Mouse (Mus musculus) lung, postnatal 10 days (tissue): ENCODE measurements around the gene Peli2.

Experiments
- DNase-seq: peaks from one replicate; pipeline ENCODE4 v3.0.0; 2021

Gene Peli2

GRCm38 (mm10) chr14:48126931-48127330 is 6.3 kb downstream of the Peli2 start:
- DNase-seq = no peak

DNA sequence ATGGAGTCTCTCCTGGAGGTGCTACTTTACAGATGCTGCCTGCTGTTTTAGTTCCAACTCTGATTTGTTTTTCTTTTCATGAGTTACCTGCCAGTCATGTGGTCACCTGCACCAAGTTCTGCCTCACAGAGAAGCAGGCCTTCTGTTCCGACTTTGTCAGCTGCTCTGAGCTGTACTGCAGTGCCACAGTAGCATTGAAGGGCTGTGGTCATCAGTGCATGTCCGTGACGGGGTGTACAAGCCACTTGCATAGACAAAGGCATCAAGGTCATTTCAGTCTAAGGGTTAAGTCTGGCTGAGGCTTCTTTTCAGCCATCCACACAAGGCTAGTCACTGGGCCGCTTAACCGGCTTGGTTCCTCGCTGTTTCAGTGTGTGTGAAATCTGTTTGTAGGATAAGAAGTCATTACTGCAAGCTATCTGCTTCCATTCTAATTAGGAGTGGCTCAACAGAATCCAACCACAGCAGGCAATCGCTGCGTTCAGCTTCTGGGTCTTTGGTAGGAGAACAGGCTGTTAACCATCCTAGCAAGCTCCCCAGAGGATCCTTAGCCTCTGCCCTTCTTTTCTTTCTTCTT is 7.1 kb downstream of the Peli2 start:
- DNase-seq = no peak

DNA sequence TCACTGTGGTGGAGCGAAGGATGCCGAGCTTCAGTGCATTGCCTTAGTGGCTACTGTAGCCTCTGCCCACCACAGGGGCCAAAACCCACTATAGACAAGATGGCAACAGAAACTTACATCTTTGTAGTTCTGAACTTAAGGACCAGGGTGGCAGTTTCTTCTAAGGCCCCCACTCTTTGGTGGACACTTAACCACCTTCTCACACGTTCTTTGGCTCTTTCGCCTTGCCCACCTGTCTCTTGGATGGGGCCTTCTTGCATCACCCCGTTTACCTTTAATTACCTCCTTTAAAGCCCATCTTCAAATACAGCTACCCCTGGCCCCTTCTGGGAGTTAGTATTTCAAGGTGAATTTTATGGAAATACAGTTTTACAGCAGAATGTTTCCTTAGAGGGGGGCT is 8.1 kb downstream of the Peli2 start:
- DNase-seq = no peak

DNA sequence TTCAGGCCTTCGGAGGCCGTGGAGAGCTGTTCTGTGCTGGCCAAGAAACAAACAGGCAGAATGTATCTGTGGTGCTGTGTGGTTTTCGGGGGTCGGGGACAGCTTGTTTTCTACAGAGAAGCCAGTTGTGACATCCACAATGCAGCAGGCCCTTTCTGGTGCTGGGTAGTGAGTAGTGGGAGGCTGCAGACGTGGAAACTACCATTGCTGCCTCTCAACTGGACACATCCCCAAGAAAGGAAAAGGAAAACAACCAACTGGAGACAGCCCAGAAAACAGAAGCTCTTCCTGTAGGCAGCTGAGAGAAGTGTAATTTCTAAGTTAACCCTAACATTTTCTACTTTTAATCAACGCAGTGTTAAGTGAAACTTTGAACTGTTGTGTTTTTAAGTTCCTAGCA is 9.4 kb downstream of the Peli2 start:
- DNase-seq = no peak

DNA sequence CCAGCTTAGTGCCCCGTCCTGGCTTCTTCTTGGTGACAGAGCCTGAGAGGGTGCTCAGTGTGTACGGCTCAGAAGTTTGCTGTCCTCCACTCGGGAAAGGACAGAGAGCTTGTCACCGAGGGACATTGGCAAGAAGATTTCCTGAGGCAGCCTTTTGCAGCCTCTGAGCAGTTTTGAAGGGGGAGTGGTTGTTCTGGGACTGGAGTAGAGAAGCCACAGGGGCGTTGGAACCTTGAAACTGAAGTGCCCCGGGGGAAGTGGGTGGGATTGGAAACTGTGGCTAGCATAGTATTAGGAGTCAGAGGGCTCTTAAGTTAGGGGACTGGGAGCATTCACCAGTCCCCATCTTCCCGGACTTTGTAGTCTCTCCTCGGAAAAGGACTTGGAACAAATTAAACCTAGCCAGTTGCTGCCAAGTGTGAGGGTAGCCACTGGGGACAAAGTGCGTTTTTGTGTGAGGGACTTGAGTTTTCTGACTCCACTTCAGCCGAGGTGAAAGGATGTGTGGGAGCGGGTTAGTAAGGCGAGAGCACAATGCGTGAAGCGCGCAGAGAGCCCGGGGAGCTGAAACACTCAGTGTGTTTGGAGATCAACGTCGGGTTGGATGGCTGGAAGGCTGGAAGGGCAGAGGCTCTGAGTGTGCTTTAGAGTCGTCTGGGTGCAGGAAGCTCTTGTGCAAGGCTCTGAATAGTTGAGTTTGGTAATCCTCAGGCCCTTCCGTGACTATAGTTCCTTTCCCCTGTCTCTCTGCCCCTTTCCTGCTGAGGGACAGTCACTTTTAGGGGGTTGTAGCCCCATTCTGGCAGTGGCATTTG is 10.3 kb downstream of the Peli2 start:
- peak; percentile 46 for DNase-seq

DNA sequence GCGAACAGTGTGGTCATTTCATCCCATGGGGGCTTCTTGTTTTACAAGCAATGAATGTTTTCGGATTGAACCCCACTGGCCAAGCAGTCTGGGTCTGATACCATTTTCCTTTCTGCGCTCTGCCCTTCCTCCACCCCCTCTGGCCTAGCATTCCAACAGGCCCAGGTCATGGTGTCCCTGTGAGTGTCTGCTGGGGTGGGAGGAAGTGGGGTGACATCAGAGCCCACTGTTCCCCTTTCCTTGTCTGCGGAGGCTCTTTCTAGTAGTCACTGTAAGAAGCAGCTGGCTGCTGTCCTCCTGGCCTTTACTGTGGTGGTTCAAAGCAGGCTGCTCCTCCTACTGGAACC is 10.9 kb downstream of the Peli2 start:
- DNase-seq = peak; percentile 79

DNA sequence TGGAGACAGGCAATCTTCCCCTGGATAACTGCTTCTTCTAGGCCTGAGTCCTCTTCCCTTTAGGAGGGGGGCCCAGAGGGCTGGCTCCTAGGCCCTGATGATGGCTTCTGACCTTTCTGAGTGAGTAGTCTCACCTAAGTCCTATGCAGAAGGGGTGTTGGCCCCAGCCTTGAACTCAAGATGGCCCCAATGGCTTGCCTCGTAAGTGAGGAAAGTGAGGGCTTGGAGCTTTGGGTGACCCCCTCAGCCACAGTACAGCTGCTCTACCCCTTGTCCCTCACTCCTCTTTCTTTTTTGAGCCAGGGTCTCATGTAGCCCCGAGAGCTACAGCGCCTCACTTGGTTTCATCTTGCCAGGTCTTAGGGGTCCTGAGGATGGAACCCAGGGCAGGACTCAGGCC is 11.6 kb downstream of the Peli2 start:
- DNase-seq = no peak

DNA sequence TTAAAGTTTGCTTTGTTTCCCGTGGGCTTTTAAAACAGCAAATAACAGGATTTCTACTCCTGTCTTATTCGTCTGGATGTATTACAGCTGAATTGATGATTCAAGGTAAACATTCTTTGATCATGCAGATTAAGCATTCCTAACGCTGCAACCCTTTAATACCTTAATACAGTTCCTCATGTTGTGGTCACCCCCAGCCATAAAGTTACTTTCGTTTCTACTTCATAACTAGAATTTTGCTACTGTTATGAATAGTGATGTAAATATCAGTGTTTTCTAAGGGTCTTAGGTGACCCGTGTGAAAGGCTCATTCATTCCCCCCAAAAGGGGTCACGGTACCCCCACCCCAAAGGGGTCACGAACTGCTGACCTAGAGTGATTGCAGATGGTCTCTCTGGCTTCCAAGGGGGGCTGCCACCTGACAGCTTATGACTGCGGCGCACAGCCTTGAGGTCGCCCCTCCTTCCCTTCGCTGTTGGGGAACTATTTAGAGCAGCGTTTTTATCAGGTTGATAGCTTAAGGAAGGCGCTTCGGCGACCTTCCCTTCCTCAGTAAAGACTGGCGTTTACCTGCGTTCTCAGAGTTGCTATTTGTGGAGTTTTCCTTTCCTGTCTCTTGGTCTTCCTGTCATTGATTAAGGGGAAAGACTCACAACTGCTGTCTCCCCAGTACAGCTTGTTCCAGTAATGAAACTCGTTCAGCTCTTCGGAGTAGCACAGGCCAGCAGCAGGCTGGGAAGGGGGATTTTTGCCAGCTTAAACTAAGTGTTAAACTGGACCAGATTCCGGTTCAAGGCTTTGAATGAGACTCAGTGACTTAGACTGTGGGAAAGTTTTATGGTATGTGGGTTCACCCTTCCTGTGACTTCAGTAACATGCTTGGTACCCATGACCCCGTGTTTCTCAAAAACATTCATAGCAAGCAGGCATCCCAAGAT is 12.5 kb downstream of the Peli2 start:
- DNase-seq = peak; percentile 9

GRCm38 (mm10) chr14:48134344-48134743 is 13.7 kb downstream of the Peli2 start:
- peak; percentile 68 for DNase-seq

DNA sequence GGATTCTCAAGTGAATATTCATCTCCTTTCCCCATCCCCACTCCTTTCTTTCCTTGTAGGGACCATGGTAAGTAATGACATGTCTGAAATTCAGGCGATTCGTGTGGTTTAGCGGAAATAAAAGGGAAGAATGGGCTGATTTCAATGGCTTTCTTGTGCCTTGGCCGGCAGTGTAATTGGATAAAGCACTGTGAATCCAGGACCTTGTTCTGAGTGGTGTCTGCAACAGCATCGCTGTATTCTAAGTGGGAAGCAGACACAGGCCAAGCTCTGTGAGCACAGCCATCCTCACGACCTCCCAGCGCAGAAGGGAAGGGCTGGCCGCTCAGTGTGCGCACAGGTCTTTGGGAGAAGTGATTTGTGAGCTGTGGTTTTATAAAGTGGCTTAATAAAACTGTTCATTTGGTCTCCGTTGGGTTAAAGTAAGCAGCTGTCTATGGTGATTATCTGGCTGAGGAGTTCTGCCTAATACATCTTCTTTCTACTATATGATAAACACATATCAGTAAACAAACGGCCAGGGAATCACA is 15.3 kb downstream of the Peli2 start:
- no peak for DNase-seq

GRCm38 (mm10) chr14:48137731-48138130 is 17.1 kb downstream of the Peli2 start:
- no peak for DNase-seq

DNA sequence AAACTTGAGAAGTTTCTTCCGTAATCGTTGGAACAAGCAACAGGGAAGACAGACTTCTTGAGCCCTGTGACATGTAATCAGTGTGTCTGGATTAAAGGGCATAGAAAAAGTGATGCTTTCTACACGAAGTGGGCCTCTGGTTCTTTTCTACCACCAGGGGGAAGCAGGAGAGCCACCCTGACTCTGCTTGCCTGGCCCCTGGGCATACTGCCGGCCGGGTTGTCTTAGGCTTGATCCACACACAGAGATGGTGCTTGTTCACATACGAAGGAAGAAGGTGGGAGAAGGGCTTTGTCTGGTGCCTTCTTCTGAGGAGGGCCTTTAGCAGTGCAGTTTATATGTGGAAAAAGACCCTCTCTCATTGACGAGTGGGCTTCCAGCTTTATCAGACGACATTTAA is 17.5 kb downstream of the Peli2 start:
- DNase-seq = peak; percentile 66

DNA sequence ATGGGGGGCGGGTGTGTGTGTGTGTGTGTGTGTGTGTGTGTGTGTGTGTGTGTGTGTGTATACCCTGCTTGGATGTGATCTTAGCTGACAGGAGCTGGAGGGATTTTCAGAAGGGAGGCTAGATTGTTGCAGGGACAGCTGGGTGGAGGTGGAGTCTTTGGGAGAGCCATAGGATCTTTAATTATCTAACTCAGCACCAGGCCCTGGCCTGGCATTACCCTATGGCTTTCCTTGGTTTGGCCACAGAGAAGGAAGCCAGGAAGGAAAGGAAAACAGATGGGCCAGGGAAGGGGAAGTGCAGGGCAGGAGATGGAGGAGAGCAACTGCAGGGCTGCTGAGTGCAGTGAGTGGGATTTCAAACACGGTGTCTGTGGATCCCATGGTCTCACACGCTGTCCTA is 18.8 kb downstream of the Peli2 start:
- DNase-seq = no peak

GRCm38 (mm10) chr14:48141694-48142093 is 21.1 kb downstream of the Peli2 start:
- no peak for DNase-seq

DNA sequence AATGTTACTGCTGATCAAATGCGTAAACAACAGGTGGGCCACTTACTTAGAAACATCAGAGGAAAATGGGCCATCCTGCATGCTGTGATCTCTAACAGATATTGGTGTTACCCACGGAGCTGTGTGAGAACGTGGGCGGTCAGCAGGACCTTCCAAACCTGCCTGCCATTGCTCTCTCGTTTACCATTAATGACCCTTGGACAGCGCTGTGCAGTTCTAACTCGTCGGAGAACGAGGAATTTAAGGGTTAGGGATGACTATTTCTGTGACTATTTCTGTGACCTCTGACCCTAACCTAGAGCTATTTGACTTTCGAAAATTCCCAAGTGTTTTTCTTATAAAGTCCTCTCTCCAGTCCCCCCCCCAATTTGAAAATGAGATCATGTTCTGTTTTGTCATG is 22.1 kb downstream of the Peli2 start:
- no peak for DNase-seq

- no peak for DNase-seq
Measured at GRCm38 (mm10) chr14:48143141-48143540, 22.5 kb downstream of the Peli2 start.

- DNase-seq = peak; percentile 36
Measured at GRCm38 (mm10) chr14:48144330-48144729, 23.7 kb downstream of the Peli2 start.

DNA sequence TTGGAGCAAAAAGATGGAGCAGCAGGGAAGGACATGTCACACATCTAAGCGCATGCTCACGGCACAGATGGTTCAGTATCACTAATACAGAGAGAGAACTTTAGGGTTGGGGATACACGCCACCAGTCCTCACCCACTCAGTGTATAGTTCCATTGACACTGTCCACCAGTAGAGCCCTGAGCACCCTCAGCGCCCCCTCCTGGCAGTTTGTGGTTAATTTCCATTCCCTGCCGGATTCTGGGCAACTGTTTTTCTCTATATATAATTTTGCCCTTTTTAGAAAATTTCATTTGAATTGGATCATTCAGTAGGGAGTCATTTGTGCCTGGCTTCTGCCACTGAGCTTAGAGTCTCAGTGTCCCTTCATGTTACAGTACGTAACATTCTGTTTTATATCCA is 27.1 kb downstream of the Peli2 start:
- no peak for DNase-seq

DNA sequence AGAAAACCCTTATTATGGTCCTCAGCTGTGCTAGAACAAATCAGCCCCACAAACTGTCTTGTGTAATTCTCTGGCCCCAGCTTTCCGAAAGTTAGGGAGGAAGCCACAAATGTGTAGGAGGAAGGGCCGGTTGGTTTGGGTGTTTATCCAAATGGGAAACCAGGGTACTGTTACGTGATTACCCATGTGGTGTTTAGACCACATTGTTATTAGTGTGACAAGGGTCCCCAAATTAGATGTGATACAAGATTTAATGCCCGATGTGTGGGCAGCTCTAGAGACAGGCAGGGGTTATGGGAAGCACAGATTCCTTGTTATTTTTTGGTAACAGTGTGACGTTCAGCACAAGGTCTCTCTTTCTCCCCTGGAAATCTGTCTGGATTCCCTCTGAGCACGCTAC is 28.0 kb downstream of the Peli2 start:
- no peak for DNase-seq

DNA sequence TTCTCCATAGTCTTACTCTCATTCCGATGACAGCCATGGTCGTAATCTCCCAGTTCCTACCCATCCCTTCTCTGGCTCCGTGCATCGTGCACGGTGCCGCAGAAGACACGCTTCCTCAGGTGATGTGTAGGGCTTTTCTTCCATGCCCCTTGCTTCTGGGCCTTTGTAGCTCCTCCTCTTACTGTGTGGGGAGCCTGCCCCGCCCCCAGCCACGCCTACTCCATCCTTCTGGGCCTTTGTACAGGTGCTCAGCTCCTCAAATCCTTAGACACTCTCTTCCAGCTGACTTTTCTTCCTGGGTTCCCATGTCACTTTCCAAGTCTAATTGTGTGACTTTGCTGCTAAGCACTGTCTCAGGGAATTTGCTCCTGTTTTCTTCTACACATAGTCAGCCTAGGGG is 28.7 kb downstream of the Peli2 start:
- no peak for DNase-seq

- no peak for DNase-seq
Measured at GRCm38 (mm10) chr14:48150903-48151302, 30.3 kb downstream of the Peli2 start.

- DNase-seq = no peak
Measured at GRCm38 (mm10) chr14:48151554-48151953, 30.9 kb downstream of the Peli2 start.

DNA sequence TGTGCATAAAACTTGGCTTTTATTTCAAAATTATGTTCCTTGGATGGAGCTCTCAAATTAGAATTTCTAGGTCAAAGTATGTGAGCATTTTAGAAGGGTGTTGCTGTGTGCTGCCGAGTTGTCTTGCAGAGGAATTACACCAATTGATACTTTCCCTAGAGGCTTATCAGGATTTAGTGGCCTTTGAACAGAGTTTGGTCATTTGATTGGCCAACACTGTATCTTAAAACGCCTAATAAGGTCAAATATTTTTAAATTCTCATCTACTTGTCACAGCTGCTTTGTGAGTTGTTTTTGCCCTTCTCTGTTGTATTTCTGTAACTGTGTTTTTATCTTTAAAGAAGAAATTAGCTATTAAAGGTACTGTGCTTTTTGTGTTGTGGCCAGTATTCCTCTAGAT is 32.4 kb downstream of the Peli2 start:
- no peak for DNase-seq
